Mouse (Mus musculus): ENCODE measurements around the gene Clpb.

Clpb gene

GRCm38 (mm10) chr7:101720356-101720755 is 56.9 kb downstream of the Clpb start:
- DNase-seq (ENCODE audit: low read depth, low spot score), result no peak

DNA sequence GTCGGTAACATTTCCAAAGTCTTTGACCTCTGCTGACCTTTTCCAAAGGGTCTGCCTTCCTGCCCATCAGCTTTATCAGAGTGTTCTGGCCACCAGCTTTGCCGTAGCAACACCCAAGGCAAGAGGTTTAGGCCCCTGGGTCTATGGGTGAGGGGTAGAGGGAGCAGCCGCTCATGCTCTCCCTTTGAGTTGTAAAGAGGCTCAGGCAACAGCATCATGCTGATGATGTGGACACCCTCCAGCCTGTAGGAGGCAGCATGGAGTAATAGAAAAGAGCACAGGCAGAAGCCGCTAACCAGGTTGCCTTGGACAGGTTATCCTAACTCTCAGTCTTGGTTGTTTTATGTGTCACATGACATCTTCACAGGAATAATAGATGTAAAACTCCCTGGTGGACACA is 61.6 kb downstream of the Clpb start:
- no peak for DNase-seq (ENCODE audit: low read depth, low spot score)

GRCm38 (mm10) chr7:101726980-101727379 is 63.5 kb downstream of the Clpb start:
- DNase-seq (ENCODE audit: low read depth, low spot score), result no peak

- DNase-seq (ENCODE audit: low read depth, low spot score), result no peak
Observed at GRCm38 (mm10) chr7:101732096-101732495, 68.7 kb downstream of the Clpb start.

DNA sequence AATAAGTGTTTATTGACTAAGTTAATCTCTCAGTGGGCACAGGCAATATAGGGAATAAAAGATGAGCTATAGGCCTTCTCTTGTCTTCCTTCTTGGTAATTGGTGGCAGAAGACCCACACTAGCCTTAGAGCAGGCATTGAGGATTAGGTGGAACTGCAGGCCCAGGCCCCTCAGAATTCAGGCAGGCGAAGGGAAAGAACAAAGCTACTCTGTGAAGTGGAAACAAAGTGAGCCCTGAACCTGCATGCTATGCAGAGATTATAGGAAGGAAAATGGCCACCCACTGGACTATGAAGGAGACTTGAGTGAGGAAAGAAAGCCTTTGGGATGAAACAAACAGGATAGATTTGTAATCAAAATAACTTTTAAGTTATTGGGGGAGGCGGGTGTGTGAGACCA is 69.6 kb downstream of the Clpb start:
- DNase-seq (ENCODE audit: low read depth, low spot score), result no peak

GRCm38 (mm10) chr7:101735297-101735696 is 71.9 kb downstream of the Clpb start:
- no peak for DNase-seq (ENCODE audit: low read depth, low spot score)

GRCm38 (mm10) chr7:101737735-101738134 is 74.3 kb downstream of the Clpb start:
- DNase-seq (ENCODE audit: low read depth, low spot score), result no peak

GRCm38 (mm10) chr7:101739602-101740001 is 76.2 kb downstream of the Clpb start:
- no peak for DNase-seq (ENCODE audit: low read depth, low spot score)

DNA sequence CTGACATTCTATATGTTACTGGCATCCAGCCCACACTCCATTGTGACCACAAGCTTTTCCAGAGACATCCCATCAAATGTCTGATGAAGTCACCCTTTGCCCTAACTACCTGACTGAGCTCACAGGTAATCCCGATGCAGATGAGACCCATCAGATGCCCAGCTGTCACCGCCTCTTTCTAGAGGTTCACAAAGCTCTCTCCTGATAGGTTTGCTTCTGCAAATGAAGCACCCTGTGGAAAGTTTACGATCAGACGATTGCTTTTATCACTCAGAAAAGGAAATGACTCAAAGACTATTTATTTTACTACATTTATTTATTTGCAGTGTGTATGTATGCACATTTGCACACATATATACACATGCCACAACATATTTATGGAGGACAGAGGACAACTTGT is 80.1 kb downstream of the Clpb start:
- DNase-seq (ENCODE audit: low read depth, low spot score), result no peak

DNA sequence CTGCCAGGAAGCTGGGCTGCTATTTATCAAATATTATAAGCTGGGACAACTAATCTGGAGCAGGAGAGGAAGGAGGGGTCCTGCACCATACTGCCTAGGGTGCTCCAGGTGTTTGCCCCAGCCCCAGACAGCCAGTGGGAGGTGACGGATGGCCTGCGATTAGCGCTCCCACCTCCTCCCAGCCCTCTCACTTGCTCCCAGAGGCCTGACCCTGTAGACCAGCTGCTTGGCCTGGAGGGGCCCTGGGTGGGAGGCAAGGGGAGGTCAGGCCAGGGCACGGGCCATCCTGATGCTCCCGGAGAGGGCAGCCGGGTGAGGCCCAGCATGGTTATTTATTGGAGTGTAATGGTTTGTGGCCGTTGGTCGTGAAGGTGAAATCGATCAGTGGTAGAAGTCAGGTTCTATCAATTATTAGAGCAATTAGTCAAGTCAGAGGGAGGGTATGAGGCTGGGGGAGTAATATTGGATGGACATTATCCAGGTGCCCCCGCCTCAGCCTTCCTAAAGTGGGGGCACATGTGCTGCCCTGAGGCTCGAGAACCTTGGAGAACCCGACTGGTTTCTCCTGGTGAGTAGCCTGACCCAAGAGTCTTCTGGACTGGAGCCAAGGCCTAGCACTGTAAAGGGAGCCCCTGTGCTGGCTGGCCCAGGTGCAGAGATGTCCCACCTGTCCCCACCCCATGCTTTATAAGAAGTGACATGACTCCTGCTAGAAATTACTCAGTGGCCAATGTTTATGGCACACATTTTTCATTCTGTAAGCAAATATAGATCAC is 83.3 kb downstream of the Clpb start:
- DNase-seq (ENCODE audit: low read depth, low spot score), result no peak

- no peak for DNase-seq (ENCODE audit: low read depth, low spot score)
Observed at GRCm38 (mm10) chr7:101750268-101750667, 86.8 kb downstream of the Clpb start.

GRCm38 (mm10) chr7:101752346-101752745 is 88.9 kb downstream of the Clpb start:
- no peak for DNase-seq (ENCODE audit: low read depth, low spot score)

DNA sequence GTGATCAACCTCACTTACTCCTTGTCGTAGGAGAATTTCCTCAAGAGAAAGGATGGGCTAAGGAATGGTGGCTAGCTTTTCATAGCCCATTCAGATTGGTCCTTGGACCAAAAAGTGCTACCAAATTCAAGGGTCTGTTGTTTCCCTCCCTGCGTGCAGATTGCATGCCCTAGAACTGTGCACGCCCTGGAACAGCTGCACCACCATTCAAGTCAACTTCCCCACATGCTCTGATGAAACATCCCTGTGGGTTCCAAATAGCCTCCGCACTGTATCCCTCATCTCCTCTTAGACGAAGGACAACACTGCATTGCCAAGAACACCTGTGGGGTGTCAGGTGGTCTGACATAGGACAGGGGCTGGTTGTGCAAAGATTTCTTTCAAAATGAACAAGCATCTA is 90.1 kb downstream of the Clpb start:
- no peak for DNase-seq (ENCODE audit: low read depth, low spot score)

DNA sequence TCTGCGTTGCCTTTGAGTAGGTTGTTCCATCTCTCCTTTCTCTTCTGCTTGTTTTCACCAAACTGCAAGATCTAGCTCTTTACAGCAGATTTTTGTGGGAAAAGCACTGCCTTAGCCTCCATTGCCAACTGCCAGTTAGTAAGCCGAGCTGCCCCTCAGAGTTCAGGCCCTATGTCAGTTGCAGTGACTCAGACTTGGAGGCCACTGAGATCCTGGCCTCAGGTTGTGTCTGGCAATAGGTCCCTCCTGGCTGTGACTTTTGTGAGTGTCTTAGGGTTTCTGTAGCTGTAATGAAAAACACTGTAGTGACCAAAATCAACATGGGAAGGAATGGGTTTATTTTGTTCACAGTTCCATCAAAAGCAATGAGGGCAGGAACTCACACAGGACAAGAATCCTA is 91.0 kb downstream of the Clpb start:
- DNase-seq (ENCODE audit: low read depth, low spot score), result no peak

DNA sequence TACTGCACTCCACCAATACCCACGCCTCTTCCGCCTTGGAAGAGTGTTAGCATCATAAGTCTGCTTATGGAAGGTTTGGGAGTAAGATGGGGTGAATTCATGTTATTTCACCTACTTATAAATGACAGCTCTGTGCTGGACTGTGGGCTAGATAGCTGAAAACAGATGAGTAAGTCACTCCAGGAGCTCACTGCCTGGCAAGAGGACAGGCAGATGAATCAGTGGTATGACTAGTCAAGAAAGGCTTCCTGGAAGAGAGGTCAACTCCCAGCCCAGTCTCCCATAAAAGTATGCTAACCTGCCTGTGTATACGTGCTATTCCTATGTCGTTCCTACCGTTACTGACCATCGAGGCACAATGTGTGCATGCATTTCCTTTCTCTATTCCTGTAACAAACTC is 91.9 kb downstream of the Clpb start:
- no peak for DNase-seq (ENCODE audit: low read depth, low spot score)

- no peak for DNase-seq (ENCODE audit: low read depth, low spot score)
Observed at GRCm38 (mm10) chr7:101761899-101762780, 98.7 kb downstream of the Clpb start.

DNA sequence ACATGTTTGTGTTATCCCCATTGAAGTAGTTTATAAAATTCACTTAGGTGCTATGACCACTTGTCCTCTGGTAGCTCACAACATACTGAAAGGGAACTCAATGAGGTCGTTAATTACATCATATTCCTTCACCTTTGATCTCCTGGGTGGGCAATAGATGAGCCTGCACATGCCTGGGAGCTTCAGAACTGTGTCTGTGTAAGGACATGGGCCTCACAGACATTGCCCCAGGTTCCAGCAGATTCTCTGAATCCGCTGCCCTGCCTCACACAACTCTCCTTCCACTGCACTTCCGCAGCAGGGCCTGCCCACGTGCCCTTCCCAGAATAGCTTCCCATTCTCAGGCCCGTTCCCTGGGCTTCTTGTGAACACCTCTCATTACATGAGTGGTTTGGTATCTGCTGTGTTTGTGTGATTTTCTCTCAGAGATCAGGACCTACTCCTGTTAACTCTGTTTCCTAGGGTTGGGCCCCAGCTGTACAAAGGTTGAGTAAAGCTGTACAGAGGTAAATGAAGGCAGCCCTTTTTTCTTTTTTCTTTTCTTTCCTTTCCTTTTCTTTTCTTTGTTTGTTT is 104.0 kb downstream of the Clpb start:
- no peak for DNase-seq (ENCODE audit: low read depth, low spot score)

DNA sequence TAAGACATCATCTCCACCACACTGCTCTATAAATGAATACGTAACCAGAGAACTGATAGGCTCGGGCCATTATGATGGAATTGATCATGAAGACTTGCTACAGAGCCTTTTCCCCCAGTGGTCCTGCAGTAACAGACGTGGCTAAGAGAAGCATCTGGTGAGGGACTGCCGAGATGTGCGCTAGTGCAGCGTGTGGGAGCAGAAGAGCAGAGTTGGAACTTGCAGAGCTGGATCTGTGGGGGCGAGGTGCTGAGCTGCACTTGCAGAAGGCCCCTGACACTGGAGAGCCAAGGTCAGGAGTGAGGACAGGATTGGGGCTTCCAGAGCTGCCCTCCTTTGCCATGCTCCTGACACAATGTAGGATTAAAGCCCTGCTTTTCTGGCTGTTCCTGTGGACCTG is 106.6 kb downstream of the Clpb start:
- no peak for DNase-seq (ENCODE audit: low read depth, low spot score)

DNA sequence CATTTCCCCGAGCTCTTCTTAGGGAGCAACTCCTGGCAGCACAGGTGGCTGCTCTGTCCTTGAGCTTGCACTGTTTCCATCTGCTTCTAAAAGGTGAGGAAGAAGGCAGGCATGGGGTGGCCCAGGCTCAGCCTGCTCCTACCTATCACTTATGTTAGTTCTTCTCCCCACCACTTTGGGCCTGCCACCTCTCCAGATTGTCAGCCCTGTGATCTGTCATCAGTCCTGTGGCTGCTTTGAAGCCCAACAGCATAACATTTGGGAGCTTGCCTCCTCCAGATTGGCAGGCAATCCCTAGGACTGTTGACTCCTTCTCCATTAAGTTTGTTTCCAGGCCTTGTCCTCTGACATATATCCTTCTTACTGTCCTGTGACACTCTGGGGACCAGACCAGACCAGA is 108.2 kb downstream of the Clpb start:
- no peak for DNase-seq (ENCODE audit: low read depth, low spot score)

DNA sequence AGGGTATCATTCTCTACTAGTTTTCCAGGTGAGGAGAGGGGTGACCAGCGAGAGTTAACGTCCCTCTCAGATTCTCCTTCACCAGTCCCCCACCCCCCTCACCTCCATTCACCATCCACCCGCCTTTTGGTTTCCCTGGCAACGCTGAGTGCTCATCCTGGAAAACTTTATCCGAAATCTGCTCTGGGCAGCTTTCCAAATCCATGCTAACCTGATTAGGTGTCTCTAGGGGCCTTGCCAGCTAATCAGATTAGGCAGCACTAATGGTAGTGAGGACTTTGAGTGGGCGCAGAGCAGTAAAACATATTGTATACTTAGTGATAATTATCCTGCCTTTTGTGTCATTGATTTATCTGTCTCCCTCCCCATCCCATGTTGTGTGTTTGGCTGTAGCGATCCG is 109.3 kb downstream of the Clpb start:
- peak; percentile 59 for DNase-seq (ENCODE audit: low read depth, low spot score)

DNA sequence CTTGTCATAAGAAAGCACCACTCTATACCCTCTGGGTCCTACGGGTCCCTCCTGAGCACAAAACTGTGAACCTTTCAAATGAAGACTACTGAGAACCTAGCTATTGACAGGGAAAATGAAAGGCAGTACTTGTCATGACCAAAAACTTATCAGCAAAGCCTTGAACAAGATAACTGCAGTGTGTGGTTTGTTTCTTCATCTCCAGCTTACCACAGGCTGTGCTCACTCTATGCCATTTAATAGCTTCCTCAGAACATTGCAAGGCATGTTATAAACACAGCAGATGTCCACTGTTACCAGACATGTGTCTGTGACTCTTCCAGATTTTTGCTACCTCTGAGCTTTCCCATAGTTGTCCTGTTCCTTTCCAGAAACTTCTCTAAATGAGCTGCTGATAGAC is 113.6 kb downstream of the Clpb start:
- no peak for DNase-seq (ENCODE audit: low read depth, low spot score)

DNA sequence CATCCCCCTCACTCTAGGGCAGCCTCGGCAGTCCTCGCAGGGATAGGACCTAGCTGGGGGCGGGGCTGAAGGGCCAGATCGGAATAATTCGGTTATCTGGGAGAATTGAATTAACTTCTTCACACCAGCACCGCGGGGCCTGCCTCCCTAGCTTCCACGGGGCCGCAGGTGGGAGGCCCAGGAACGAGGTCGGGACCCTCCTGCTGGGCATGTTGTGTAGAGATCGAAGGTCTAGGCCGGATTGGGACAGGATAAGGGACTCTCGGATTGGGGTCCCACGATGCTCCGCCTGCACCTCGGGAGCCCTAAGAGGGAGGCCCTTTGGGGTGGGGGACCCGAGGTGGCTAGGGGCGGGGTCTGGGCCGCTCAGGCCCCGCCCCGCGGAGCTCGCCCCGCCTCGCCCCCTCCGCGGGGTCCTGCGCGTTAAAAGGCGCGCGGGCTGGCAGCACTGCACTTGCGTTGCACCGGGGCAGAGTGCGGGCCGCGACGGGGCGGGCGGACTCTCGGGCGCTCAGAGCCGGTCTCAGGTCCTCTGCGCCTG is 154.5 kb downstream of the Clpb start, which contains the start of gene Phox2a:
TSS of gene Phox2a (plus strand) at position 453 of the 541 bp plus-strand sequence.
- no peak for DNase-seq (ENCODE audit: low read depth, low spot score)

Measured in retina, adult 2 months (tissue).